Mouse (Mus musculus) retina, postnatal 1 day (tissue): ENCODE data around the gene Cttnbp2.
"Not testable (repeated sequence)": the region's sequence is repeated elsewhere in the genome, so short reads cannot be mapped to it uniquely, and the experiment has no call there.

ENCODE experiments used
- DNase-seq: peaks from one replicate; pipeline ENCODE4 v3.0.0-alpha.2; 2012

The Cttnbp2 gene

DNA sequence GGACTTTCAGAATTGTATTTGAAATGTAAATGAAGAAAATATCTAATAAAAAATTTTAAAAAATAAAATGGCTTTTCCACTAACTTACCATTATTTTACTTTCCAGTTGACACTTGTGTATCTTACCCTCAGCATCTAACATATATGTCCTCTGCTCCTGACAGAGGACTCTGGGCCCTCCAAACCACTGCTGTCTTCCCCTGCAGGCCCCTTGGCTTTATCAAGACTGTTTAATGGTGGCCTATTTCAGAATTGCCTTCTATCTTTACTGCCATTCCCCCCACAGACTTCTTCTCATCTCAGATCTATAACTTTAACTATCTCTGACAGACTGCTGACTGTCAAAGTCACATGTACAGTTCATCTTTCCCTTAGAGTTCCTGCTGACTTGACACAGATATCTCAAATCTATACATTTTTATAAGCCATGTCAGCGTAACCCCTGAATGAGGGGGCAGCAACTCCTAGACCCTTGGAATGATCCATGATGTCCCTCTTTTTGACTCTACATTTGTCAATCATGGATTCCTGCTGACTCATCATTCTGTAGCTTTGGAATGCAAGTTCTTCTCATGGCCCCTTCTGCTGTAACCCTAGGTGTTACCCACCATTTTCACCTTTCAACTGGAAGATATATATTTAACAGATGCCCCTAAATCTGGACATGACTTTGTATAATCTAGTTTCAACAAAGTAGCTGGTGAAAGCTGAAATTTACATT lies 103.0 kb downstream of the Cttnbp2 start:
- DNase-seq: no peak

DNA sequence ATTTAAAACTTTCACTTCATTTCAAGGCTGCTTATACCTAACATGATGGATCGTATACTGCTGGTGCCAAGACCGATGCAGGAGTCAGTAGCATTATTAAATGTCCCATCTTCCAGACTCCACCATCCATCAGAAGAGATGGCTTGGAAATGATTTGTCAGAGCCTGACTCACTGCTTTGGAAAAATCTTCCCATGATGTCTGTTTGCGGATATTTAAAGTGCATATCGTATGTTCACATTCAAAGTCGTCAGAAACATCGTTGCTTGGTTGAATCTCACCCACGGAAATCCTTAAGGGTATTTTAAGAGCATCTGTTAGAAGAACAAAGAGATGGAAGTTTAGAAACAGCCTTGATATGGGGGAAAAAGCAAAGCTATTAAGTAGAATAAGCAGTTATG lies 106.2 kb downstream of the Cttnbp2 start:
- no peak for DNase-seq

DNA sequence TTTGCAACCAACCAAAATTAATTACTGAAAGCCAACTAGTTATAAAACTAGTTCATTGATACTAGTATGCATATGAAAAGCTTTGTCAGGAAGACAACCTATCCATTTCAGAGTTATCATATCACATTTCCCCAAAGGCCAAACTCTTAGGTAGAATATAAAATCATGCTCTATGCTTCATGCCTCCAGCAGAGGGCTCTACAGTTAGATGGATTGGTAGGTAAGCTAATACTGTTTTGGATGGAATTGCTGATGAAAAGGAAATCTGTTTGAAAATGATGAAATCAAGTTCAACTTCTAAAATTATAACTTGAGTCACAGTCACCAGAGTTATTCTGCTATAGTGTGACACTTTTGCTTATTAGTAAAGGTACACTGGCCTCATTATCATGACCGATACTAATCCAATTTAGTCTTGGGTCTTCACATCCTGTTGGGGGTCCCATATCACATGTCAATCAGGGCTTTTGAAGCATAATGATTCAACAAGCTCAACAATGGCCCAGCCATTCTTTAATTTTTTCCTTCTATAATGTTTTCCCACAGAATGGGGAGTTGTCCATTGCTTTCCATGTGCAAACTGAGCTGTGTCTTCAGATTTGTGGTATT lies 113.5 kb downstream of the Cttnbp2 start:
- DNase-seq: peak; percentile 27

DNA sequence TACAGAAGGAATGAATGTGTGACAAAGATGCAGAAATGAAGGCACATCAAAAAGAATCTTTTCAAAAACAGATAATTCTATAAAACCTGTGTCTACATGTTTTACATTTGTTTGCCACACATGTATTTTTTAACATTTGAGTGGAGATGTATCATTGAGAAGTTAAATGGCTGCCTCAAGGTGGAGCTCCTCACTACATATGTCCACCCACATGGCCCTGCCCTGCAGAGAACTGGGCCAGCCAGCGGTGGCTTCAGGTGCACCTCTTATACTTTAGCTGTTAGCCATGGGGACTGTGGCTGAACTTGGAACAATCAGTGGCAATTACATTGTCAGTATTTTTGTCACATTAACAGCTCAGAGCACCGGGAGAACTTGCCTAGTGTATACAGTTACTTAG lies 133.3 kb downstream of the Cttnbp2 start:
- no peak for DNase-seq

DNA sequence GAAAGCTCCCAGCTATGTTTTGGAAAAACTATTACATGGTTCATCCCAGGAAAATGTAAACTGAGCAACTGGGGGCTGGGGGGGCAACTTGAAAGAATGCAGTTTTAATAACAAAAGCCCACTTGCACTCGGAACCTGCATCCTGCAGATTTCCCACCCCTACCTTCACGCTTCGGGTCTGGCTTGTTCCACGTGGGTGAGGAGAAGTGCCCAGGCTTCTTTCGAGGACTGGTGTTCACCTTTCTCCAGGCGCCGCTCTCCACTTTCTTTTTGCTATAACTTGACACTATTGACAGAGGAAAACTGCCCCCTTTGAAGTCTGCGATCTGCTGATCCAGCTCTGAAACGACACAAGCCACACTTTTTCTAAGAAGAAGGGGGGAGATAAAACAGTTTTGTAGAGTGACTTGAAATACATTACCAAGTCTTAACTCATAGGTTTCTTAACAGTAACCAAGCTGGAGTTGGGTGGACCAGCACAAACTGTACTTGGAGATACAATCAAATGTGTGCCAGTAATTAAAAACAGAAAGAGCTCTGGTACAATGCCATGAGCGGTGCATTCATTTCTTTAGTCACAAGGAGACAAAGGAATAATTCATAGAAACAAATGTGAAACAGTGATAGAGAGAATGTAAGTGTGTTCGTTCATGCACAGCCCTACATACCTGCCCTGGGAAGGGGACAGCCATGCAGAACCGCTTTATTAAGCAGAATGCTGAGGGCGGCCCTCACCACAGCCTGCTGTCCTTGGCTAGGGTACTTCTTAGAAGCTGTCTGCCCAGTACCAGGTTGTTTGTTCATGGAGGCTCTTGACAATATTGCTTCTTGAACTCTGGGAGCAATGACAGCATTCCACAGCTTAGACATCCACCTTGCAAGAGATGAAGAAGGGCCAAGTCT lies 134.1 kb downstream of the Cttnbp2 start:
- DNase-seq: no peak

DNA sequence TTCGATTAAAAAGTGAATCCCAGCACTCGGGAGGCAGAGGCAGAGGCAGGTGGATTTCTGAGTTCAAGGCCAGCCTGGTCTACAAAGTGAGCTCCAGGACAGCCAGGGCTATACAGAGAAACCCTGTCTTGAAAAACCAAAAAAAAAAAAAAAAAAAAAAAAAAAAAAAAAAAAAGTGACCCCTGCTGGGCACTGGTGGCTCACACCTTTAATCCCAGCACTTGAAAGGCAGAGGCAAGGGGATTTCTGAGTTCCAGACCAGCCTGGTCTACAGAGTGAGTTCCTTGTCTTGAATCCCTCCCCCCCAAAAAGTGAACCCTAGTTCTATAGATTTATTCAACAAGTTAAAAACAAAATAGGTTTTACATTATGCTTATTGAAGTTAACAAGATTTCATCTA lies 136.9 kb downstream of the Cttnbp2 start:
- DNase-seq: not testable (repeated sequence)

DNA sequence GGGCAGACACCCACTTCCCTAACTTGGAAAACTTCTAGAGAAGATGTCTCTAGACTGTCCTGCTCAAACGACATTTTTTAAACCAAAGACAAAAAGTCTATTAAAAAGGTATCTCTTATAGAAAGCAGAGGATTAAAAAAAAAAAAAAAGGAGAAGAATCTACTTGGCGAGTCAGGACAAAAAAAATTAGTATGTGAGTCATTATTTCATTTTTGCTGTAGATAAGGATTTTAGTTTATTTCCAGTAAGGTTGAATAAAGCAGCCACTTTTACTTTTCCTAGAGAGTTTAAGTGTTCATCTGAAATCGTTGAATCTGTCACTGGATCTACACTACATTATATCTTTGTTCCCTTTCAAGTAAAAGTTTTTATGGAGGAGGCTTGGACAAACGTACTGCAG lies 139.9 kb downstream of the Cttnbp2 start:
- DNase-seq: no peak

DNA sequence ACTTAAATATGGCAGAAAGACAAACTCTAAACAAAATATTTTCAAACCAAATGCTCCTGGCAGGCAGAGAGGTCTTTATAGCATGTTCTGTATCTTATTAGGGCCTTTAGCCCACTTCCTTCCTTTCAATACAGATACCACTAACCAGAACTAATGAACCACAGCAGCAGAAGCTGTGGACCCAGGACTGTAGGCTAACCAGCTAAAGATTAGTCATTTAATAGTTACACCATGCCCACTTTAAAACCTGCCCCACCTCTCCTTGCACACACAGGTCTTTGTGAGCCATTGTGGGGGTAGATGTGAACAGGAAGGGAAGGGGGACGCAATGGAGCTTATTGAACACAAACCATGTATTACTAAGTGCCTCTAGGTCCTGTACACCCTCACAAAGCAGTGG lies 141.0 kb downstream of the Cttnbp2 start:
- no peak for DNase-seq

DNA sequence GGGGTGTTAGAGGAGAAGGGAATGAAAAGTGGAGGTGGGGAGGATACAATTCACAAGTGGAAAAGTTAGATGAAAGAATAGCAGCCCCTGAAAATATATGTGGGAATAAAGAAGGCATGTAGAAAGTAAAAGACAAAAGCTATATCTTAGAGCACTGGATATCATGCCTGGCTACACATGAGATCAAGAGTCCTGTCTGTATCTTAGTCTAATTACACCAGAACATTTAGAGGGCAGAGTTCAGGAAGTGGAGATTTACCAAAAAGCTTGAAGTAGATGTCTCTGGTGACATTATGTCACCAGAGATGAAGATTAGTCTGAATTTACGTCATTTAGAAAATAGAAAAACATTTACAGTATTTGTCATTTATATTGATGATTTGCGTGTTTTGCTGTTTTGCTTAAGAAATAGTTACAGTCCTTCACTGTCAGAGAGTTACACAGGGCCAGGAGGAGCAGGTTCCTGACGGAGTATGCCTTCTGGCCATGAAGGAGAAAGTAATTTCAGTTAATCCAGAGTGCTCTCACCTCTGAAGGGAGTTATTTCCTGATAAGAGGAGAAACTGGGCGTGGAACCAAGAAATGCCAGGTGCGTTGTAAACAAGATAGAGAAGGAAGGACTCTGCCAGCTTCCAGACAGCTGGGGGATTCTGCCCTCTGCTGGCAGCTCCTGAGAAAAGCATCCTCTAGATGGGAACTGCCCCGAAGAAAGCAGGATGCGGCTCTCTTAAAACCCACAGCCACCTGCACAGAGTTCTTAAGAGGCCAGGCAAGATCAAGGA lies 142.0 kb downstream of the Cttnbp2 start:
- DNase-seq: peak; percentile 70

DNA sequence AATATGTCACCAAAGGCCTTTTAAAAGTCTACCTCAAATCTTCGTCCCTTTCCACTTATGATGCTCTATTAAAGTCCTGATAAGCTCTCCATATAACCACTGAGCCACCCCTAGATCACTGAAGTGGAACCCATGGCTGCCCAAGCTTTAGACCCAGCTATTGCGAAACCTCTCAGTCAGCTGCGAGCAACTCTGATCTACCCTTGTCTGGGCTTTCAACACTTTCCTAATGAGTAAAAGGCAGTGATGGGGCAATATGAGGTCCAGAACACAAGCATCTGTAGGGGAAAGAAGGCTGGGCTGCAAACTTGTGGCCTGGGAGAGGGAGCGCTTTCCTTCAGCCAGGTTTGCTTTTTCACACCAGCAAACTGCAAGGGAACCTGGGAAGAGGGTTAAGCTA lies 144.9 kb downstream of the Cttnbp2 start:
- DNase-seq: no peak

DNA sequence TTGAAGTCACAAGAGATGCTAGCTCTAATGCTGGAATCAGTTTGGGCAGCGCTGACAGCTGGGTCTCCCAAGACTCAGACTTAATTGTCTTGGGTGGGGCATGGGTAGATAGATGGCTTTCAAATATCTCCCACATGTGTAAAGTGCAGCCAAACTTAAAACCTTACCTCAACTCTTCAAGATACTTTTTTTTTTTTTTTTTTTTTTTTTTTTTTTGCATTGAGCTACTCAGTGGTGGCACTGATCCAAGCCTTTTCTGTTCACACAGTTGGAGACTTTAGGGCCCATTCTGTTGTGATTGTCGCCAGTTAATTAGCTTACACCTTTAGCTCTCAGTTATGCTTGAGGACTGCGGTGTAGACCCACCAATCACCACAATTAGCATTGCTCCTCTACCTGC lies 145.6 kb downstream of the Cttnbp2 start:
- DNase-seq: no peak

DNA sequence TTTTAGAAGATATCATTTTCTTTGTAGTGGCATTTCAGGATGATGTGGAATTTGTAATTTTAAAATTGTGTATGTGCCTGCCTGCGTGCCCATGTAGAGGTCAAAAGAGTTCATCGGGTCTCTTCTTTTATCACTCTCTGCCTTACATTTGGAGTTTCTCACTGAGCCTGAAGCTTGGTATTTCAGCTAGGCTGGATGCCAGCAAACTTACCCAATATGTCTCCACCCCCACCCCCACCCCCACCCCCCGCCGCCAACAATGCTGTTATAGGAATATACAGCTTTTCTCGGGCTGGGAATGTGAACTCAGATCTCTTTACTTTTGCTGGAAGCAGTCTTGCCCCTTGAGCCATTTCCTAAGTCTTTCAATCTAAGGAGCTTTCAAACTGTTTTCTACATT lies 152.4 kb downstream of the Cttnbp2 start:
- no peak for DNase-seq

DNA sequence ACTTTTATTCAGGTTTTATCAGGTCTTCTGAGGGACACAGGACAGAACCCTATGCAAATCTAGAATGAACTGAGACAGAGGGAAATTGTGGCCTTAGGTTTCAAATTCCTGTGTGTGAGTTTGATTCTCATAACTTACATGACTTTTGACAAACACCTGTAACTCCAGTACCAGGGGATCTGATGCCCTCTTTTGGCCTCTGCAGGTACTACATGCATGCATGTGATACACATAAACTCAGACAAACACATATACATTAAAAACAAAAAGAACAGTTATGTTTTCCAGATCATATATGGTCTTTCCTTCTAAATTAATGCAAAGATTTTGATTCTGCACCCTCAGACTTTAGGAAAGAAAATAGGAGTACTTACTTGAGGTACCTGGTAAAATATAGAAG lies 153.7 kb downstream of the Cttnbp2 start:
- DNase-seq: no peak

DNA sequence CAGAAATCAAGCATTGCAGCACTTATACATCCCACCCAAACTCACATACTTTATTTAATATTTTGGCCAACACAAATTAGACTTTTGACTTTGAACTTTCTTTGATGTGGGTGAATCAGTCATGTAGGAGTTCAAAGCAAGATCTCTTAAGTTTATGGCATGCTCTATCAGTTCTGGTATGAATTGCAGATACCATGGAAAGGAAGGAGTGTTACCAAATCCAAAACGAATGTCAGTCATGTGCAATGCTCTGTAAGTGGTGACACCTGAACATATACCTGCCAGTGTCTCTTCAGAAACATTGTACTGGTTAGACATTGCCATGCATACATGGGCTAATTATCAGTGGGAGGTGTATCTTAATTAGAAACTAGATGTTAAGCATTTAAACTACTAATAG lies 154.5 kb downstream of the Cttnbp2 start:
- DNase-seq: no peak

DNA sequence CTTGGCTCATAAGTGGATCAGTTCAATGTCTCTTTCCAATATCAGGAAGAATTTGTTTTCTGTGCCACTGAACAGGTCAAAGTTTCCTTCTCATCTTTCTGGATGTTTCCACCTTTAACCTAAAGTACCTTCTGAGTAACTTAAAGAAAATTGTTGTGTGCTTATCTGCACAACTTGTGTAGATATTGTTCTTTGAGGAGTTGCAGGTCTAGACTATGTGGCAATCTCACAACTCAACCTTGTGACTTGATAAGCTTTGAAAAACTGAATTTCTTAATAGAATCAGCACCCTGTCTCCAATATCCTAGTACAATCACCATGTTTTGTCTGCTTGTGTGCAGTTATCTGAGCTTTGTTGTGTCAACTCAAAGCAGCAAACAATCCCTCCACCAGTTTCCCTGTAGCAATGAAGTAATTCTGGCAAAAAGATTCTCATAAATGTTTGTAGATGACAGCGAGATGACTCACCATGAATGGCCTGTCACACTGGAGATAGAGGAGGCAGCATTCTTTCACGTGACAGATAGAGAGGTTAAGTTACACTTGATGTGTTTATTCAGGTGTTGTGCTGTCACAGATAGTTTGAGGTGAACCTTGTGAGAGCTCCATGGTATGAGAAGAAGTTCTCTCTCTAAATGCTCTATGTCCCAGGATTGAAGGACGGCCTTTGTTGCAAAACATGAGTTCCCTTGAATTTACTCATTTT lies 165.3 kb downstream of the Cttnbp2 start:
- DNase-seq: no peak

DNA sequence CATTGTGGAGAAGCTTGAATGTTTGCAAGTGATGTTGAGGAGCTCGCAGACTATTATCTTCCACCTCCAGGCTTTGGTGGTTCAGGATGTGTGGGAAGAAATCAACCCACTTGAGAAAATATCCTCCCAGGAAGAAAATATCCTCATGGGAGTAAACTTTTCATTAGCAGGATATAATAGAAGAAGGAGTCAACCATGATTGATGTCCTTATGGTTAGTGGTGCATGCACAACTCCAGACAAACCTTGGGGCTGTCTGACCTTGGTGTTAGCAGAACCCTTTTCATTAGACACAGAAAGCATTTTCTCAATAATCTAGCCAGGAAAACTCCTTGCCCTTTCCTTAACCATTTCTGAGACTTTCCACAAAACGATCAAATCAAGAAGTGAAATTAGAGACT lies 170.4 kb downstream of the Cttnbp2 start:
- no peak for DNase-seq

DNA sequence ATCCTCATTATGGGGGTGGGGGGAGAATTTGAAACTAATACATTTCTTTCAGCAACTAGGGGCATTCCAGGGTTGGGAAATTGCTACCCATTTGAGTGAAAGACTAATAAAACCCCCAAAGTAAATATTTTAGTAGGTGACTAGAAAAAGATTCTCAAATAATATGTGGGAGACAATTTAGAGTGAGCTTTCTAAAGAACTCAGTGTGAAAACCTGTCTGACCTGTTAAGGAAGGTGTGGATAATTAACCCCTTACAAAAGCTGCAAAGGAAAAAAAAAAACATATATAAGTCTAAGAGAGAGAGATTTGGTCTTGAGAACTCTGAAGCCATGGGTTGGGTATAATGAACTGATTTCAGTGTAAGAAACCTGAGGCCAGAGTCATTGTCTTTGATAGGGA lies 176.3 kb downstream of the Cttnbp2 start:
- DNase-seq: no peak

DNA sequence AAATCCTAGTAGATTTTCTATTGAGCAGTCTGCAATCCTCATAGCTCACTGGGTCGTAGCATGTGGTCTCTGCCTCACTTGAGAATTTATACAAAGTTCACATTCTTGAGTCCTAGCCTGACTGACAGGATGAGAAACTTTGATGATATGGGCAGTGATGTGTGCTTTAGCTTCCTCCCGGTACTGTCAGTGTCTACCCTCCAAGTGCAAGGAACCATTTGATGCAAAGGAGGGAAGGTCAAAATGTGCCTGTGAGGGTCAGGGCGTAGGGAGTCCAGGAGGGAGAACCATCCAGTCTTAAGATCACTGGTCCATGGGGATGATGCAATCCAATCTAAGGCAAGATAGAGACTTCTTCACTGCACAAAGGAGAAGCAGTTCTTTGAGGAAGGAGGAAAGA lies 179.2 kb downstream of the Cttnbp2 start:
- no peak for DNase-seq

DNA sequence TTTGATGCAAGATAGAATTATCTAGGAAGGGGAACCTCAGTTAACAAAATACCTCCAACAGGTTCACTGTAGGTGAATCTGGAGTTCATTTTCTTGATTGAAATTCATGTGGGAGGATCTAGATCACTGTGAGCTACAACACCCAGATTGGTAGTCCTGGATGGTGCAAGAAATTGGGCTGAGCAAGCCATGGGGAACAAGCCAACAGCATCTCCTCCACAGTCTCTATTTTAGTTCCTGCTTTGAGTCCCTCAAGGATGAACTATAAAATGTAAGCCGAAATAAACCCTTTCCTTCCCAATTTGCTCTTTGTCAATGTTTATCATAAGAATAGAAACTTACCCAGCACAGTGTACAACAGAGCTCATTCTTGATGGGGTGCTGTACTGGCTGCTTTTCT lies 191.7 kb downstream of the Cttnbp2 start:
- DNase-seq: no peak
